Mouse (Mus musculus) MEL (cell line): ENCODE results near the gene Prkch. TPM values are rescaled to one million over a fixed set of nuclear protein-coding genes. Genes with fewer than 3 reads are reported as not detected.

Experiments
- DNase-seq: peaks from one replicate; pipeline ENCODE4 v3.0.0; 2011; ENCODE audit warnings: low read depth, low spot score
- H3K27ac ChIP-seq: 2 replicates; pipeline ENCODE4 v1.5.1; 2012; ENCODE audit warnings: low read depth, mild to moderate bottlenecking, control low read depth, low read length, moderate library complexity; ENCODE audit not compliant: control insufficient read depth
- H3K27me3 ChIP-seq, 2 experiments: fragments of 150-350 bp in 1 of 2; sonication (generic) in 1 of 2; 2 replicates each; pipeline ENCODE4 v1.6.1; 2012; ENCODE audit warnings: low read length in 2 of 2, mild to moderate bottlenecking in 2 of 2, improper control_type of control experiment in 1 of 2, moderate library complexity in 1 of 2; ENCODE audit not compliant: insufficient read depth in 2 of 2, control insufficient read depth in 1 of 2
- H3K36me3 ChIP-seq, 2 experiments: 2 replicates each; pipeline ENCODE4 v1.6.1; 2012 to 2014; ENCODE audit warnings: low read length in 2 of 2, improper control_type of control experiment in 1 of 2, inconsistent platforms in 1 of 2, mild to moderate bottlenecking in 1 of 2; ENCODE audit not compliant: insufficient read depth in 2 of 2, control insufficient read depth in 1 of 2
- H3K4me1 ChIP-seq, 2 experiments: fragments of 150-350 bp in 1 of 2; sonication (generic) in 1 of 2; 2 replicates each; pipeline ENCODE4 v1.6.1; 2012; ENCODE audit warnings: low read length in 2 of 2, improper control_type of control experiment in 1 of 2, mild to moderate bottlenecking in 1 of 2; ENCODE audit not compliant: insufficient read depth in 2 of 2, control insufficient read depth in 1 of 2
- H3K4me3 ChIP-seq, 2 experiments: fragments of 150-350 bp in 1 of 2; sonication (generic) in 1 of 2; 2 replicates each; pipeline ENCODE4 v1.5.1; 2012; ENCODE audit warnings: low read depth in 2 of 2, low read length in 2 of 2, mild to moderate bottlenecking in 2 of 2, moderate library complexity in 2 of 2, control low read depth in 1 of 2, improper control_type of control experiment in 1 of 2; ENCODE audit not compliant: control insufficient read depth in 1 of 2, insufficient read depth in 1 of 2
- H3K79me2 ChIP-seq: 2 replicates; pipeline ENCODE4 v1.6.1; 2012; ENCODE audit warnings: mild to moderate bottlenecking, low read length, moderate library complexity; ENCODE audit not compliant: control insufficient read depth, poor library complexity, insufficient read depth
- H3K9ac ChIP-seq: 2 replicates; pipeline ENCODE4 v1.6.1; 2012; ENCODE audit warnings: low read depth, mild to moderate bottlenecking, control low read depth, low read length, moderate library complexity; ENCODE audit not compliant: control insufficient read depth, poor library complexity, severe bottlenecking
- H3K9me3 ChIP-seq: fragments of 150-350 bp; sonication (generic); replicated peaks from 2 replicates; pipeline ENCODE4 v1.6.1; 2012; ENCODE audit warnings: mild to moderate bottlenecking, low read length, improper control_type of control experiment, moderate library complexity; ENCODE audit not compliant: insufficient read depth
- BHLHE40 ChIP-seq: IDR thresholded peaks from 2 replicates; pipeline ENCODE4 v1.6.1; 2012; ENCODE audit warnings: low read depth, mild to moderate bottlenecking, inconsistent platforms, low read length, improper control_type of control experiment, borderline replicate concordance
- CHD1 ChIP-seq: IDR thresholded peaks from 2 replicates; pipeline ENCODE4 v1.6.1; 2012; ENCODE audit warnings: low read depth, mild to moderate bottlenecking, inconsistent platforms, low read length, improper control_type of control experiment
- CHD2 ChIP-seq: IDR thresholded peaks from 2 replicates; pipeline ENCODE4 v1.6.1; 2011; ENCODE audit warnings: low read length, improper control_type of control experiment
- EP300 ChIP-seq, 2 experiments: IDR thresholded peaks; 2 replicates each; pipeline ENCODE4 v1.6.1; 2011; ENCODE audit warnings: improper control_type of control experiment in 2 of 2, low read length in 2 of 2, low read depth in 1 of 2, mild to moderate bottlenecking in 1 of 2
- GABPA ChIP-seq: IDR thresholded peaks from 2 replicates; pipeline ENCODE4 v1.6.1; 2012; ENCODE audit warnings: low read depth, mild to moderate bottlenecking, inconsistent platforms, low read length, improper control_type of control experiment, moderate library complexity
- GATA1 ChIP-seq: IDR thresholded peaks from 2 replicates; pipeline ENCODE4 v1.6.1; 2011; ENCODE audit warnings: low read depth, low read length, improper control_type of control experiment
- HCFC1 ChIP-seq: IDR thresholded peaks from 2 replicates; pipeline ENCODE4 v1.6.1; 2012; ENCODE audit warnings: low read depth, mild to moderate bottlenecking, inconsistent platforms, low read length, improper control_type of control experiment, moderate library complexity
- JUND ChIP-seq: IDR thresholded peaks from 2 replicates; pipeline ENCODE4 v1.6.1; 2011; ENCODE audit warnings: low read depth, mild to moderate bottlenecking, improper control_type of control experiment, low read length
- KAT2A ChIP-seq: conservative IDR thresholded peaks from 2 replicates; pipeline ENCODE4 v1.6.1; 2012; ENCODE audit warnings: low read depth, low read length, improper control_type of control experiment, inconsistent platforms
- MAX ChIP-seq: IDR thresholded peaks from 2 replicates; pipeline ENCODE4 v1.6.1; 2011; ENCODE audit warnings: low read length, improper control_type of control experiment
- MAZ ChIP-seq: IDR thresholded peaks from 2 replicates; pipeline ENCODE4 v1.6.1; 2012; ENCODE audit warnings: low read depth, mild to moderate bottlenecking, inconsistent platforms, low read length, improper control_type of control experiment
- MYB ChIP-seq: IDR thresholded peaks from 2 replicates; pipeline ENCODE4 v1.6.1; 2011; ENCODE audit warnings: mild to moderate bottlenecking, low read depth, low read length, improper control_type of control experiment
- MYC ChIP-seq: IDR thresholded peaks from 2 replicates; pipeline ENCODE4 v1.6.1; 2011; ENCODE audit warnings: low read depth, mild to moderate bottlenecking, low read length, improper control_type of control experiment, moderate library complexity
- TBP ChIP-seq: IDR thresholded peaks from 2 replicates; pipeline ENCODE4 v1.8.0; 2011; ENCODE audit warnings: low read depth, low read length, improper control_type of control experiment
- UBTF ChIP-seq: IDR thresholded peaks from 2 replicates; pipeline ENCODE4 v1.6.1; 2012; ENCODE audit warnings: low read depth, mild to moderate bottlenecking, inconsistent platforms, low read length, improper control_type of control experiment, moderate library complexity, borderline replicate concordance; ENCODE audit not compliant: insufficient read depth
- USF1 ChIP-seq: IDR thresholded peaks from 2 replicates; pipeline ENCODE4 v1.6.1; 2014; ENCODE audit warnings: low read depth, mild to moderate bottlenecking, inconsistent platforms, low read length, improper control_type of control experiment, moderate library complexity
- USF2 ChIP-seq, 2 experiments: IDR thresholded peaks; 2 replicates each; pipeline ENCODE4 v1.6.1; 2011 to 2012; ENCODE audit warnings: improper control_type of control experiment in 2 of 2, low read length in 2 of 2, borderline replicate concordance in 1 of 2, inconsistent platforms in 1 of 2, low read depth in 1 of 2, mild to moderate bottlenecking in 1 of 2; ENCODE audit not compliant: insufficient read depth in 1 of 2
- ZC3H11A ChIP-seq: IDR thresholded peaks from 2 replicates; pipeline ENCODE4 v1.6.1; 2012; ENCODE audit warnings: low read depth, mild to moderate bottlenecking, inconsistent platforms, low read length, improper control_type of control experiment
- polyA plus RNA-seq, 2 experiments: library from polyadenylated mRNA; stranded (reverse) in 1 of 2; unstranded in 1 of 2; fragments of >175 nt in 1 of 2; fragments of >200 nt in 1 of 2; gene quantifications; 2 replicates each; pipeline versions ENCODE4 v1.2.1 to v1.2.4; 2012; ENCODE audit warnings: low replicate concordance in 2 of 2, low read depth in 1 of 2; ENCODE audit not compliant: insufficient read length in 2 of 2, insufficient read depth in 1 of 2, missing spikeins in 1 of 2
- total RNA-seq: library from RNA; depleted of rRNA; stranded (reverse); fragments of 300-350 nt; gene quantifications from 2 replicates; pipeline ENCODE4 v1.2.3, GENCODE M21; 2012

The Prkch gene
- total and polyA plus RNA-seq, 3 experiments: not detected

DNA sequence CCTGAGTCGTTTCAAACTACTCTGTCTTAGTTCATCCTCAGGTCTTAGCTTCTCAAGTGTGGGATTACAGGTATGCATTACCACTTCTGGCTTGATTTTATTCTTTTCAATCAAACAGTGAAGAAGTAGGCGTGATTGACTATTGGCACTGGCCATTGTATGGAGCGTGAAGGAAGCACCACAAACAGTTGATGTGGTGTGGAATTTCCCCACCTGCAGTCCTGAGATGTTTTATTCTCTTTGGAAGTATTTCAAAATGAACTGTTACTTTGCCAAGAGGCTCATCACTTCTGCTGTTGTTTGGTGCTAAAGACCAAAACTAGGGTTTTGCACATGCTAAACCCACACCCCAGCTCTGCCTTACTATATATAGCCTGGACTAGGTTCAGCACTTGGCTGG, 24.7 kb downstream of the Prkch start:
- no peaks in the 10 kb centered on the region for H3K4me1 ChIP-seq
- DNase-seq: no peak
- no peak overlapping the region for H3K4me3 ChIP-seq

DNA sequence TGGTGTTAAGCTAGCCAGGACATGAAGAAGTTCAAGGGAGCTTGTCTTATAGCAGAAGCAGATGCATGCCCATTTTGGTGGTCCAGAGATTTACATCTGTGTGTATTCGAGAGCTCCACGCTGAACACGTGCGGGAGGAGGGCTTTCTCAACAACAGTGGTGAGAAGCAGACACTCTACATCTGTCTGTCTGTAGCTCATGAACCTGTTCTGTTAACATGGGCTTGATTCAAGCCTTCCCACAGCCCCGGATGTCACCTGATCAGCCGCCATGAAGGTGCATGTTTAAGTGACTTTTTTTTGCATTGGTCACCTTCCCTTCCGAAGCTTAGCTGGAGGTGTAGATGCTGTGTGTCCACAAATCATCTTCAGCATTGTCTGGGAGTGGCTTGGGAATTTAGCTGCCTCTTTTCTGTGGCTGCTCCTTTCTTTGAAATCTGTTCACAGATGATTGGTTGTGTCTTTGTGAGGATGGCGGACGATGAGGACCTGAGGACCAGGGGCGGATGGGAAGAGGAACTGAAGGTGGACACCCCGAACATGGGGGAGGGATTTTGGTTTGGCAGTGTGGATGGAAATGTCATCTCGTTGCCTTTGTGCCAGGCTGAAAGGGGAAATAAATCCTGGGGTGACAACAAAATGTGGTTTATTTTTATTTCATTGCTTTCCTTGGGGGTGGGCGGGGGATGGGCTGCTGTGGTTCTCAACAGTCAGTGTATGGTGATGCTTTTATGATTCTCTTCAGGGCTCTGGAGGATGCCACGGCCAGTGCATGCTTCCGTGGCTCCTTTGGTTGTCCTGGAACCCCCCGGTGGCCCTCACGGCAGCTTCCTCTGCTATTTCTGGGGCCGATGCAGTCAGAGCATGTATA, 25.3 kb downstream of the Prkch start:
- Histone ChIP-seq H3K9ac (no peak overlapping the region), H3K36me3 (no peaks in the 10 kb centered on the region), H3K27ac (no peak overlapping the region), H3K27me3 (no peaks in the 10 kb centered on the region), H3K79me2 (no peaks in the 10 kb centered on the region), H3K9me3 (no peaks in the 10 kb centered on the region)
- TF ChIP-seq CHD2: no peak
- TF ChIP-seq USF2 (IDR thresholded peaks at IDR 0.05; ENCODE audit: borderline replicate concordance in 1 of 2, insufficient read depth in 1 of 2, low read depth in 1 of 2, low read length in 2 of 2): no peak
- no peak for TF ChIP-seq HCFC1
- no peak for TF ChIP-seq TBP
- TF ChIP-seq ZC3H11A: no peak
- no peak for TF ChIP-seq EP300 (IDR thresholded peaks at IDR 0.05; ENCODE audit: low read depth in 1 of 2, low read length in 2 of 2)
- TF ChIP-seq MAX: no peak
- TF ChIP-seq, all 39 proteins: peak for 0
- no peak overlapping the region for H3K4me3 ChIP-seq
- H3K4me1 ChIP-seq: no peaks in the 10 kb centered on the region
- no peak for DNase-seq

More for the DNA sequence above, 24.7 kb downstream of the Prkch start:
- no peaks in the 10 kb centered on the region for H3K79me2 ChIP-seq
- H3K9ac ChIP-seq: no peak overlapping the region
- H3K9me3 ChIP-seq: no peaks in the 10 kb centered on the region
- no peak for TF ChIP-seq GABPA
- no peak for TF ChIP-seq KAT2A
- no peak for TF ChIP-seq JUND
- TF ChIP-seq MYB: no peak
- no peak for TF ChIP-seq MYC
- no peak for TF ChIP-seq CHD1
- no peak for TF ChIP-seq USF1
- H3K27me3 ChIP-seq: no peaks in the 10 kb centered on the region
- no peak overlapping the region for H3K27ac ChIP-seq
- H3K36me3 ChIP-seq: no peaks in the 10 kb centered on the region

DNA sequence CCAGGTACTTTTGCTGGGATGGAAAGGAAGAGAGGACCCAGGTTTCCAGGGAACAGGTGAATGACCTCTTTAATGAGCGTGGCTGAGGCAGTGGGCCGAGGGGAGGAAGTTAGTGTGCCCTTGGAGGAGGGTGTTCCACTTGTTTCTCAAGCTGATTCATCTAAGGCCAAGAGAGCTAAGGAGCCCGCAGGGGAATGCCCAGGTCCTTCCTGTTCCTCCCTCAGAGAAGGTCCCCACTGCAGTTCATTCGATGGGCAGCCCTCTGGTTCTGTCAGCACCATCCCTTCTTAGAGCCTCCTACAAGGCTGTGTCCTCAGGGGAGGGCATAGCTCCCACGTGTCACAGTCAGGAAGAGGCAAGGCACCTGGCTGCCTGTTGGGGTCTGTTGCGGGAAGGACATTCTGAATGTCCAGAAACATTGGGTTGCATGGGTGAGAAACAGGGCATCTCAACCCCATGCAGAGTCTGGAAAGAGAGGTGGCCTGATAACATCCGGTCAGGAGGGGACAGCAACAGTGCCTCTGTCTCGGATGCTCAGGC, 26.3 kb downstream of the Prkch start:
- no peak overlapping the region for H3K4me3 ChIP-seq
- no peaks in the 10 kb centered on the region for H3K79me2 ChIP-seq

More for the DNA sequence above, 26.3 kb downstream of the Prkch start:
- no peak for TF ChIP-seq KAT2A
- no peak for TF ChIP-seq UBTF
- TF ChIP-seq BHLHE40: no peak
- TF ChIP-seq MAZ: no peak
- no peak for TF ChIP-seq GATA1
- no peak for TF ChIP-seq JUND
- no peaks in the 10 kb centered on the region for H3K36me3 ChIP-seq
- H3K9me3 ChIP-seq: no peaks in the 10 kb centered on the region
- no peak overlapping the region for H3K27ac ChIP-seq
- no peak overlapping the region for H3K9ac ChIP-seq
- no peak for DNase-seq
- no peaks in the 10 kb centered on the region for H3K27me3 ChIP-seq
- no peaks in the 10 kb centered on the region for H3K4me1 ChIP-seq
